Mouse (Mus musculus) megakaryocyte, embryonic 14.5 days (primary cell): Measurements from ENCODE around the gene Gm20388. TPM values are rescaled to one million over a fixed set of nuclear protein-coding genes. Genes with fewer than 3 reads are reported as not detected.

Source experiments
- H3K27me3 ChIP-seq: replicated peaks from 2 replicates; pipeline ENCODE3; 2012; ENCODE audit warnings: inconsistent platforms
- H3K36me3 ChIP-seq: replicated peaks from 2 replicates; pipeline ENCODE3; 2012; ENCODE audit warnings: low read length, inconsistent platforms, mixed read lengths
- H3K4me1 ChIP-seq: 2 replicates; pipeline ENCODE4 v1.6.1; 2012; ENCODE audit warnings: inconsistent platforms
- H3K4me3 ChIP-seq: replicated peaks from 2 replicates; pipeline ENCODE3; 2012; ENCODE audit warnings: moderate library complexity, mild to moderate bottlenecking, inconsistent platforms
- H3K9me3 ChIP-seq: 2 replicates; pipeline ENCODE4 v1.6.1; 2012; ENCODE audit warnings: inconsistent platforms
- FLI1 ChIP-seq: IDR thresholded peaks from 2 replicates; pipeline ENCODE4 v1.6.1; 2012; ENCODE audit warnings: low read length, inconsistent platforms, mixed read lengths
- GATA1 ChIP-seq: IDR thresholded peaks from 3 replicates; pipeline ENCODE4 v1.6.1; 2012; ENCODE audit warnings: mixed read lengths, low read length, inconsistent platforms, borderline replicate concordance
- polyA plus RNA-seq: library from polyadenylated mRNA; stranded (reverse); fragments of >175 nt; gene quantifications from 2 replicates; pipeline ENCODE4 v1.2.3, GENCODE M21; 2012; ENCODE audit warnings: low replicate concordance; ENCODE audit not compliant: insufficient read depth

Gm20388 gene
- polyA plus RNA-seq, 1 experiment: 111 TPM

- peaks cover 69% of the 10 kb centered on the region for H3K4me1 ChIP-seq
- no peaks in the 10 kb centered on the region for H3K27me3 ChIP-seq
- no peaks in the 10 kb centered on the region for H3K9me3 ChIP-seq
- peak within 1 kb of the TSS; percentile 94 for H3K4me3 ChIP-seq
- H3K36me3 ChIP-seq: no peaks in the 10 kb centered on the region
- no peak for TF ChIP-seq FLI1
- TF ChIP-seq GATA1: no peak
These were observed 4072.3 kb downstream of the Gm20388 start, which contains the start of gene Abcb10 for GRCm38 (mm10) chr8:123982826-123983400. Abcb10 (minus strand) TSS chr8:123983122.

- Histone ChIP-seq H3K4me1 (peaks cover 42% of the 10 kb centered on the region), H3K27me3 (no peaks in the 10 kb centered on the region), H3K4me3 (peak overlapping the region; percentile 75), H3K9me3 (no peaks in the 10 kb centered on the region), H3K36me3 (peaks cover 8% of the 10 kb centered on the region)
- TF ChIP-seq FLI1 (no peak), GATA1 (no peak; the same call in 2 of the 3 replicates)
These were observed 4078.0 kb downstream of the Gm20388 start for GRCm38 (mm10) chr8:123988605-123989038.

- H3K9me3 ChIP-seq: no peaks in the 10 kb centered on the region
- H3K27me3 ChIP-seq: no peaks in the 10 kb centered on the region
- peaks cover 37% of the 10 kb centered on the region for H3K4me1 ChIP-seq
- peaks cover 13% of the 10 kb centered on the region for H3K36me3 ChIP-seq
- TF ChIP-seq GATA1 (no peak), FLI1 (no peak)
- peak overlapping the region; percentile 75 for H3K4me3 ChIP-seq
These were observed 4078.5 kb downstream of the Gm20388 start for GRCm38 (mm10) chr8:123989128-123989527.

- no peaks in the 10 kb centered on the region for H3K27me3 ChIP-seq
- H3K36me3 ChIP-seq: peaks cover 25% of the 10 kb centered on the region
- no peaks in the 10 kb centered on the region for H3K9me3 ChIP-seq
- no peak overlapping the region for H3K4me3 ChIP-seq
- TF ChIP-seq GATA1: no peak
- TF ChIP-seq FLI1: no peak
- peaks cover 39% of the 10 kb centered on the region for H3K4me1 ChIP-seq
These were observed 4079.8 kb downstream of the Gm20388 start for GRCm38 (mm10) chr8:123990277-123991049.

- H3K27me3 ChIP-seq: no peaks in the 10 kb centered on the region
- H3K4me1 ChIP-seq: peaks cover 31% of the 10 kb centered on the region
- no peaks in the 10 kb centered on the region for H3K9me3 ChIP-seq
- no peak overlapping the region for H3K4me3 ChIP-seq
- TF ChIP-seq GATA1 (no peak), FLI1 (no peak)
- H3K36me3 ChIP-seq: peaks cover 42% of the 10 kb centered on the region
These were observed 4081.9 kb downstream of the Gm20388 start for GRCm38 (mm10) chr8:123992587-123992986.

- no peaks in the 10 kb centered on the region for H3K9me3 ChIP-seq
- H3K27me3 ChIP-seq: no peaks in the 10 kb centered on the region
- peaks cover 51% of the 10 kb centered on the region for H3K36me3 ChIP-seq
- no peak overlapping the region for H3K4me3 ChIP-seq
- TF ChIP-seq GATA1 (no peak), FLI1 (no peak)
- H3K4me1 ChIP-seq: peaks cover 24% of the 10 kb centered on the region
These were observed 4083.0 kb downstream of the Gm20388 start for GRCm38 (mm10) chr8:123993597-123993996.

- no peak for TF ChIP-seq FLI1
- TF ChIP-seq GATA1: no peak
- no peaks in the 10 kb centered on the region for H3K9me3 ChIP-seq
- H3K27me3 ChIP-seq: no peaks in the 10 kb centered on the region
- peaks cover 55% of the 10 kb centered on the region for H3K36me3 ChIP-seq
- H3K4me1 ChIP-seq: peaks cover 20% of the 10 kb centered on the region
- H3K4me3 ChIP-seq: no peak overlapping the region
These were observed 4083.4 kb downstream of the Gm20388 start for GRCm38 (mm10) chr8:123993997-123994396.

GRCm38 (mm10) chr8:123999568-123999967 lies 4088.9 kb downstream of the Gm20388 start:
- TF ChIP-seq GATA1 (no peak), FLI1 (no peak)
- H3K9me3 ChIP-seq: no peaks in the 10 kb centered on the region
- H3K4me1 ChIP-seq: peaks cover 20% of the 10 kb centered on the region
- no peaks in the 10 kb centered on the region for H3K27me3 ChIP-seq
- no peak overlapping the region for H3K4me3 ChIP-seq
- peaks cover 93% of the 10 kb centered on the region for H3K36me3 ChIP-seq

GRCm38 (mm10) chr8:124002546-124003108 lies 4092.0 kb downstream of the Gm20388 start:
- no peaks in the 10 kb centered on the region for H3K27me3 ChIP-seq
- H3K36me3 ChIP-seq: peaks cover 99% of the 10 kb centered on the region
- peaks cover 20% of the 10 kb centered on the region for H3K4me1 ChIP-seq
- H3K9me3 ChIP-seq: no peaks in the 10 kb centered on the region
- no peak overlapping the region for H3K4me3 ChIP-seq
- TF ChIP-seq GATA1 (no peak), FLI1 (no peak)

GRCm38 (mm10) chr8:124007829-124008228 lies 4097.2 kb downstream of the Gm20388 start:
- Histone ChIP-seq H3K4me1 (peaks cover 14% of the 10 kb centered on the region), H3K9me3 (no peaks in the 10 kb centered on the region), H3K36me3 (peaks cover 82% of the 10 kb centered on the region), H3K4me3 (no peak overlapping the region), H3K27me3 (no peaks in the 10 kb centered on the region)
- no peak for TF ChIP-seq FLI1
- TF ChIP-seq GATA1: no peak
